Mouse (Mus musculus): ENCODE data around the gene Hes7. TPM values are rescaled to one million over a fixed set of nuclear protein-coding genes. Genes with fewer than 3 reads are reported as not detected.
A peak's percentile ranks its signal among the peaks of the same experiment; 100 is the strongest.

The Hes7 gene
- polyA plus RNA-seq, 1 experiment = not detected

DNA sequence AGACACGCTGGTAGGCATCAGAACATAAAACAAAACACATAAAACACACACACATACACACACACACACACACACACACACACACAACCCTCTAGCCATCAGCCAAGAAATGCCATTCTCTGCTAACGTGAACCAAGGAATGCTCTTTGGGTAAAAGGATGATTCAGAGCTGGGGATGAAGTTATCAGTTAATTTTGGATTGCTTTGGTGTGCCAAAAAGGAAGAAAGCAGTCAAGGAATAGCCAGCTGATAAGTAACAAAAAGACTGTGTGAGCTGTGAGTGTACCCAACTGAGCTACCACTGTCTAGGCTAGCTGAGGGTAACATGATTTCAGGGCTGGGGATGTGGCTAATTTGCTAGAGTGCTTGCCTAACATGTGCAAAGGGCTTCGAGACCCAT is 6.2 kb upstream of the Hes7 start:
- Histone ChIP-seq H3K27ac (ENCODE audit: insufficient read depth, low read length) (no peak overlapping the region), H3K4me3 (ENCODE audit: low read depth, low read length) (no peak overlapping the region), H3K9me3 (replicated peaks; ENCODE audit: control insufficient read depth, insufficient read depth, low read length, poor library complexity, severe bottlenecking) (no peaks in the 10 kb centered on the region), H3K36me3 (ENCODE audit: control insufficient read depth, insufficient read depth, low read length, poor library complexity, severe bottlenecking) (no peaks in the 10 kb centered on the region), H3K9ac (ENCODE audit: low read depth, poor library complexity, severe bottlenecking) (no peak overlapping the region), H3K27me3 (ENCODE audit: control insufficient read depth, insufficient read depth, low read length, poor library complexity, severe bottlenecking) (peaks cover 5% of the 10 kb centered on the region; the same call in 1 of the 2 replicates), H3K4me1 (ENCODE audit: control insufficient read depth, insufficient read depth, low read length) (peaks cover 4% of the 10 kb centered on the region)
- TF ChIP-seq CTCF (IDR thresholded peaks at IDR 0.05; ENCODE audit: low read depth, low read length) (no peak), EP300 (IDR thresholded peaks at IDR 0.05; ENCODE audit: insufficient read depth, low read depth, low read length) (no peak), POLR2A (IDR thresholded peaks at IDR 0.05; ENCODE audit: insufficient read depth, low read length) (no peak)

DNA sequence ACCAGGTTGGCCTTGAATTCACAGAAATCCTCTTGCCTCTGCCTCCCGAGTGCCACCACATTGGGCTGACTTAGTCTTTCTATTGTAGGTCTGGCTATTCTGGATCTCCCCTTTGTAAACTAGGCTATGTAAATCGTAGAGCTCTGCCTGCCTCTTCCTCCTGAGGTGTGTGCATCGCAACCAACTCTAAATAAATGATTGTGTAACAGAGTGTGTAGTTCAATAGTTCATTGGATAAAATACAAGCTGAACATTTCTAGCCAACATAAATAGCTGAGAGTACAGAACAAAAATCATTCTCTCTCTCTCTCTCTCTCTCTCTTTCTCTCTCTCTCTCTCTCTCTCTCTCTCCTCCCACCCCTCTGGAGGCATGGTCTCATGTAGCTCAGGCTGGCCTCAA is 5.6 kb upstream of the Hes7 start:
- H3K27me3 ChIP-seq (ENCODE audit: control insufficient read depth, insufficient read depth, low read length, poor library complexity, severe bottlenecking) = peaks cover 5% of the 10 kb centered on the region; the same call in 1 of the 2 replicates
- no peaks in the 10 kb centered on the region for H3K36me3 ChIP-seq (ENCODE audit: control insufficient read depth, insufficient read depth, low read length, poor library complexity, severe bottlenecking)
- no peak for TF ChIP-seq EP300 (IDR thresholded peaks at IDR 0.05; ENCODE audit: insufficient read depth, low read depth, low read length)
- no peak for TF ChIP-seq POLR2A (IDR thresholded peaks at IDR 0.05; ENCODE audit: insufficient read depth, low read length)
- TF ChIP-seq CTCF (IDR thresholded peaks at IDR 0.05; ENCODE audit: low read depth, low read length) = no peak
- H3K4me3 ChIP-seq (ENCODE audit: low read depth, low read length) = no peak overlapping the region
- H3K9me3 ChIP-seq (replicated peaks; ENCODE audit: control insufficient read depth, insufficient read depth, low read length, poor library complexity, severe bottlenecking) = no peaks in the 10 kb centered on the region
- peaks cover under 1% of the 10 kb centered on the region for H3K4me1 ChIP-seq (ENCODE audit: control insufficient read depth, insufficient read depth, low read length)
- no peak overlapping the region for H3K9ac ChIP-seq (ENCODE audit: low read depth, poor library complexity, severe bottlenecking)
- H3K27ac ChIP-seq (ENCODE audit: insufficient read depth, low read length) = no peak overlapping the region

DNA sequence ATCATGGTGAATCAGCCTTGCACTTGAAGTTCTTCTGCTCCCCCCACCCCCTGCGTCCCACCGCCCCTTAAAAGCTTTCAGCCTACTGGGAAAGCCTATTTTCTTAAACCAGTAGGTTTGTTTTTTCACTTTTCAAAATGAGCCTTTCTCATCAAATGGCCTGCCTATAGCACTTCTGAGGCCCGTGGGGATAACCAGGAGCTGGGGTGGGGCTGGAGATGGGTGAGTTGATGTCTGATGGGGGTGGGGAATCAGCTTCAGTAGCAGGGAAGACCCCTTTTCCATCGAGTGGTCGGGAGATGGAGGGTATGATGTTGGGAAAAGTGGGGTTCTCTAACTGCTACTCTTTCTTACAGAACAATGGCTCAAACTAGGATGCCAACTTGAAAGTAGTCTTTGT is 3.4 kb upstream of the Hes7 start:
- no peak overlapping the region for H3K27ac ChIP-seq (ENCODE audit: insufficient read depth, low read length)
- H3K9ac ChIP-seq (ENCODE audit: low read depth, poor library complexity, severe bottlenecking) = no peak overlapping the region
- TF ChIP-seq CTCF (IDR thresholded peaks at IDR 0.05; ENCODE audit: low read depth, low read length) (no peak), EP300 (IDR thresholded peaks at IDR 0.05; ENCODE audit: insufficient read depth, low read depth, low read length) (no peak), POLR2A (IDR thresholded peaks at IDR 0.05; ENCODE audit: insufficient read depth, low read length) (no peak)
- H3K9me3 ChIP-seq (replicated peaks; ENCODE audit: control insufficient read depth, insufficient read depth, low read length, poor library complexity, severe bottlenecking) = no peaks in the 10 kb centered on the region
- no peaks in the 10 kb centered on the region for H3K4me1 ChIP-seq (ENCODE audit: control insufficient read depth, insufficient read depth, low read length)
- H3K36me3 ChIP-seq (ENCODE audit: control insufficient read depth, insufficient read depth, low read length, poor library complexity, severe bottlenecking) = no peaks in the 10 kb centered on the region
- H3K4me3 ChIP-seq (ENCODE audit: low read depth, low read length) = no peak overlapping the region
- peaks cover 22% of the 10 kb centered on the region for H3K27me3 ChIP-seq (ENCODE audit: control insufficient read depth, insufficient read depth, low read length, poor library complexity, severe bottlenecking)

DNA sequence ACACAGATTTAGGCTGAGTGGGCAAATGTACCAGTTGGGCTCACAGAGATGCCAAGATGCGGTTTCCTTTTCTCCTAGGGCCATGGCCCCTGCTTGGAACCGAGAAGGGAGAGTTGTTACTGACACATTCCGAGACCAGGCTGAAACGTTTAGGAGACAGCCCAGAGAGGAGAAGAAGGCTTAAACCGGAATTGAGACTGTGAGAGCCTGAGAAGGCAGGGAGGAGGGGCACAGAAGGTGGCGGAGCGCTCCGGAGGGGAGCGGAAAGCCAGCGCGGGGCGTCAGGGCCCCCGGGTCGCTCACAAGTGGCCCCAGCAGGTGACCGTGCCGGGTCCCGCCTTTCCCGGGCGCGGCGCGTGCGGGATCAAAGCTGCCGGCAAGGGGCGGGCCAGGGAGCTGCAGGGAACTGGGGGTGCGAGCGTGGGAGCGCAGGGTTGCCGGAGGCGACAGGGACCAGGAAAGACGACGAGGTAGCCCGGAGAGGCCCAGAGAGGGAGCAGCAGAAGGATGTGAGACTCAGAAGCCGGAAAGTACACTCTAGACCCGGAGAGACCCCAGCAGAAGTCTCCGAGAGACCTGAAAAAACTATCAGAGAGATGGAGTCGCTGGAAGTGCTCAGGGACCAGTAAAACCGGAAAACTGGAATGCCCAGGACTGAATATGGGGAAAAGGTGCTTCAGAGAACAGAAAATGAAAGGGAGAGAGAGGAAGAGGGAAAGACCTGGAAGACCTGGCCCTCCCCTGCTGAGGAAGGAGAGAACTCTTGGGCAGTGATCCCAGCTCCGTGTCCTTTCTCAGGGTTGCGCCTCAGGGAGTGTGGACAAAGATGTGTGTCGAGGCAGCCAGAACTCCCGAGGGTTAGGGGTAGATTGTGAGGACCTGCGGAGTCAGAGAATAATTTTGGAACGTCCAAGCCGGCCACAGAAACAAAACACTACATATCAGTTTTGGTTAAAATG is 2.2 kb upstream of the Hes7 start:
- peaks cover 22% of the 10 kb centered on the region for H3K27me3 ChIP-seq (ENCODE audit: control insufficient read depth, insufficient read depth, low read length, poor library complexity, severe bottlenecking)
- no peaks in the 10 kb centered on the region for H3K4me1 ChIP-seq (ENCODE audit: control insufficient read depth, insufficient read depth, low read length)
- no peak for TF ChIP-seq CTCF (IDR thresholded peaks at IDR 0.05; ENCODE audit: low read depth, low read length)
- TF ChIP-seq POLR2A (IDR thresholded peaks at IDR 0.05; ENCODE audit: insufficient read depth, low read length) = no peak
- no peak for TF ChIP-seq EP300 (IDR thresholded peaks at IDR 0.05; ENCODE audit: insufficient read depth, low read depth, low read length)
- peak overlapping the region; percentile 42 for H3K9ac ChIP-seq (ENCODE audit: low read depth, poor library complexity, severe bottlenecking)
- H3K27ac ChIP-seq (ENCODE audit: insufficient read depth, low read length) = no peak overlapping the region
- no peaks in the 10 kb centered on the region for H3K9me3 ChIP-seq (replicated peaks; ENCODE audit: control insufficient read depth, insufficient read depth, low read length, poor library complexity, severe bottlenecking)
- H3K4me3 ChIP-seq (ENCODE audit: low read depth, low read length) = peak overlapping the region; percentile 82
- H3K36me3 ChIP-seq (ENCODE audit: control insufficient read depth, insufficient read depth, low read length, poor library complexity, severe bottlenecking) = no peaks in the 10 kb centered on the region

DNA sequence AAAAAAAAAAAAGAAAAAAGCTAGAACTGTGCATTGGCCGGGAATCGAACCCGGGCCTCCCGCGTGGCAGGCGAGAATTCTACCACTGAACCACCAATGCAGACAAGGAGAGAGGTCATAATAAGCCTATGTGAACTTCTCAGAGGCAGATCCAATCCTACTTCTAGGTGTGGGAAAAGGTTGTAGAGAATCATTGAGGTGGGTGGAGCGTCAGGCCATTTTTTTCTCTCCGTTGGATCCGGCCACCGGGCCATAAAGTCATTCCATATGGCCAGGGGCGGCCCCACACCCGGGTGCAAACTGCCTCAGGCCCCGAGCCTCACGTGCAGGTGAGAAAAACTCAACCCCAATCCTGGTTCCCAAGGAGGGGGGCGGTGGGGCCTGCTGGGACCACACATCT is 1.4 kb upstream of the Hes7 start:
- Histone ChIP-seq H3K4me3 (ENCODE audit: low read depth, low read length) (peak overlapping the region; percentile 53), H3K27me3 (ENCODE audit: control insufficient read depth, insufficient read depth, low read length, poor library complexity, severe bottlenecking) (peaks cover 22% of the 10 kb centered on the region), H3K4me1 (ENCODE audit: control insufficient read depth, insufficient read depth, low read length) (no peaks in the 10 kb centered on the region), H3K36me3 (ENCODE audit: control insufficient read depth, insufficient read depth, low read length, poor library complexity, severe bottlenecking) (no peaks in the 10 kb centered on the region), H3K9me3 (replicated peaks; ENCODE audit: control insufficient read depth, insufficient read depth, low read length, poor library complexity, severe bottlenecking) (no peaks in the 10 kb centered on the region), H3K9ac (ENCODE audit: low read depth, poor library complexity, severe bottlenecking) (peak overlapping the region; percentile 24; the same call in 1 of the 2 replicates), H3K27ac (ENCODE audit: insufficient read depth, low read length) (no peak overlapping the region)
- TF ChIP-seq CTCF (IDR thresholded peaks at IDR 0.05; ENCODE audit: low read depth, low read length) = no peak
- TF ChIP-seq EP300 (IDR thresholded peaks at IDR 0.05; ENCODE audit: insufficient read depth, low read depth, low read length) = no peak
- no peak for TF ChIP-seq POLR2A (IDR thresholded peaks at IDR 0.05; ENCODE audit: insufficient read depth, low read length)

Measured in ES-Bruce4 (cell line).